Mouse (Mus musculus) lung, adult 2 months (tissue): ENCODE data around the gene Cnih3. TPM values are rescaled to one million over a fixed set of nuclear protein-coding genes. Genes with fewer than 3 reads are reported as not detected.

Source experiments
- DNase-seq: peaks from one replicate; pipeline ENCODE4 v3.0.0; 2022
- H3K4me1 ChIP-seq: fragments of 200-500 bp; 2 replicates; pipeline ENCODE4 v1.6.1; 2011; ENCODE audit warnings: low read length; ENCODE audit not compliant: control insufficient read depth, insufficient read depth
- H3K4me3 ChIP-seq: fragments of 200-500 bp; replicated peaks from 2 replicates; pipeline ENCODE3; 2011; ENCODE audit warnings: low read depth, mild to moderate bottlenecking, control low read depth, low read length; ENCODE audit errors: extremely low read depth
- CTCF ChIP-seq: fragments of 200-500 bp; IDR thresholded peaks from 2 replicates; pipeline ENCODE4 v1.5.1; 2011; ENCODE audit warnings: mild to moderate bottlenecking, low read length, control low read depth; ENCODE audit not compliant: insufficient read depth
- POLR2A ChIP-seq: fragments of 200-500 bp; IDR thresholded peaks from 2 replicates; pipeline ENCODE4 v1.6.1; 2011; ENCODE audit warnings: low read depth, mild to moderate bottlenecking, control low read depth, low read length, borderline replicate concordance; ENCODE audit errors: extremely low read depth
- WGBS: fragments of 180-500 bp; shearing (Covaris S2); methylation state at CpG from one replicate; pipeline ENCODE4 v1.1.7; 2018; 5-methylcytosine and 5-hydroxymethylcytosine counted together
- polyA plus RNA-seq: library from polyadenylated mRNA; depleted of rRNA; stranded (reverse); fragments of >200 nt; gene quantifications from 2 replicates; pipeline ENCODE4 v1.2.3, GENCODE M21; 2012

Cnih3 gene
- polyA plus RNA-seq, 1 experiment, result 0.25 TPM

DNA sequence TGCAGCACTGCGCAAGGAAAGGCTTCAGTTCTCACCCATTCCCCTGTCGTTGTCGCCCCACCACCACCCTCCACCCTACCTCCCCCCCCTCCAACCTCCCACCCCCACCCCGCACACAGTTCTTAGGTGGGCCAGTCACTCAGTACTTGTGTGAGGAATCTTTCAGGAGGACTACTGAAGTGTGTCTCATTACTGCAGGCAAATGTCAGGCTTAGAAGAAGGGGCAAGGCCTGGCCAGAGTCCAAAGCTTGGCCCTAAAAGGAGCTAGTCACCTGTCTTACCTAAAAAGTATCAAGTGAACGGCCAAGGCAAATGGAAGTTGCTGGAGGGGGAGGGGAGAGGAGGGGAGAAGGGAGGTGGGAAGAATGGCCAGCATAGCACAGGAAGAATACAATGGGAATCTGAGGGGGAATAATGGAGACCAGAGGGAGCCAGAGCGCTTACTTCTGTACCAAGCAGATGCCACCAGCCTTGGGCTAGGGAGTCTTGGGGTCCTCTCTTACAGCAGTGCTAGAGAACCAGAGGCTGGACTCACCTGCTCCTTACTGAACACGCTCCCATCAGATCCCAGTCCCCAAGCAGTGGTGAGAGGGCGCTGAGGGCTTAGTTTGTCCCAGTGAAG is 88.7 kb downstream of the Cnih3 start:
- Histone ChIP-seq H3K4me3 (no peak overlapping the region), H3K4me1 (no peaks in the 10 kb centered on the region; the same call in 1 of the 2 replicates)
- TF ChIP-seq POLR2A (no peak), CTCF (no peak)
- no peak for DNase-seq
- WGBS, result 74% methylated on average over 8 of the region's 8 CpGs

DNA sequence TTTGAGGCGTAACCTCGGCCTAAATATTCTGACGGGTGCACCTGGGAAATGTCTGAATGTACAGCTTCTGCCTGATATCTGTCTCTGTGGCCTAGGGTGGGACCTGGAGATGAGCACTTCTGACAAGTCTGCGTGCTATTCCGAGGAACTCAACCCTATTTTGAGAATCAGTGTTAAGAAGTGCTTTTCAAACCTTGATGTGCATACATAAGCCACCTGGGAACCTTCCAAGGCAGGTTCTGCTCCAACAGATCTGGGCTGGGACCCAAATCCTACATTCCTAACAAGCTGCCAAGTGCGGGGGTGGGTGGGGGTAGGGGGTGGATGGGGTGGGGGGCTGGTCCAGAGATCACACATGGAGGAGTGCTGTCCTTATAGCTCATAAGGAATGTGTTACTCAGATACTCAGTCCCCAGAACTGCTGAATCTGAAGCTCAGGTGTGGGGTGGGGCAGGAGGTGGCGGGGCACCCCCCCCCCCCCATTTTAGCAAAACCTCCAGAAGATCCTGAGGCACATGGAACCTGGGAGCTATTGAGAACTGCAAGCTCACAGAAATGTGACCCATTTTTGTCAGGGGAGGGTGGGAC is 89.3 kb downstream of the Cnih3 start:
- WGBS, result 55% methylated on average over 7 of the region's 7 CpGs
- no peaks in the 10 kb centered on the region; the same call in none of the 2 replicates for H3K4me1 ChIP-seq
- H3K4me3 ChIP-seq, result no peak overlapping the region
- TF ChIP-seq POLR2A (no peak), CTCF (no peak)
- no peak for DNase-seq

GRCm38 (mm10) chr1:181445041-181445440 is 92.6 kb downstream of the Cnih3 start:
- Histone ChIP-seq H3K4me1 (no peaks in the 10 kb centered on the region; the same call in none of the 2 replicates), H3K4me3 (no peak overlapping the region)
- no peak for DNase-seq
- TF ChIP-seq POLR2A, result no peak
- TF ChIP-seq CTCF, result no peak
- WGBS, result 87% methylated on average over 5 of the region's 5 CpGs

- Histone ChIP-seq H3K4me3 (no peak overlapping the region), H3K4me1 (no peaks in the 10 kb centered on the region; the same call in none of the 2 replicates)
- TF ChIP-seq CTCF (peak; percentile 32), POLR2A (no peak)
- WGBS, result 26% methylated on average over 1 of the region's 1 CpGs
- peak; percentile 16 for DNase-seq
These were observed 93.3 kb downstream of the Cnih3 start for GRCm38 (mm10) chr1:181445630-181446257.

DNA sequence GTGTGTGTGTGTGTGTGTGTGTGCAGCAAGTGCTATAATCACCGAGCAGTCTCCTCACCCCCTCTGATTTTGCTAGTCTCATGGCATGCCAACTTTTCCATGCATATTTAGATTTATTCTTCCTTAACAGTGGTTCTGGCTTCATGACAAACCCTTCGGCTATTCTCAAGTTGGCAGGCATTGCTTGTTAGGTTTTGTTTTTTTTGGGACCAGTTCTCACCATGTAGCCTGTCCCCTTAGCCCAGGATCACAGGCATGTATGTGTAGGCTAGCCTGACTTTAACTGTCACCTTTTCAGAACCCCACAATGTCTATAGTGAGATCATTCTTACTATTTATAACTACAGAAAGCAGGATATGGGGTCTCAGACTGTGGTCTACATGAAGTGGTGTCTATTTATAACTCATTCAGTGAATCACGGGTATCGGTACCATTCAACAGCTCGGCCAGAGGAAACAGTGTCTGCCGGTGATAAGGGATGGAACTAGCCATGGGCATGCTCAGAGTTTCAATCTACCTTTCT is 94.2 kb downstream of the Cnih3 start:
- DNase-seq, result no peak
- Histone ChIP-seq H3K4me1 (no peaks in the 10 kb centered on the region; the same call in 1 of the 2 replicates), H3K4me3 (no peak overlapping the region)
- TF ChIP-seq POLR2A (no peak), CTCF (no peak)
- 15% methylated on average over 6 of the region's 6 CpGs for WGBS

DNA sequence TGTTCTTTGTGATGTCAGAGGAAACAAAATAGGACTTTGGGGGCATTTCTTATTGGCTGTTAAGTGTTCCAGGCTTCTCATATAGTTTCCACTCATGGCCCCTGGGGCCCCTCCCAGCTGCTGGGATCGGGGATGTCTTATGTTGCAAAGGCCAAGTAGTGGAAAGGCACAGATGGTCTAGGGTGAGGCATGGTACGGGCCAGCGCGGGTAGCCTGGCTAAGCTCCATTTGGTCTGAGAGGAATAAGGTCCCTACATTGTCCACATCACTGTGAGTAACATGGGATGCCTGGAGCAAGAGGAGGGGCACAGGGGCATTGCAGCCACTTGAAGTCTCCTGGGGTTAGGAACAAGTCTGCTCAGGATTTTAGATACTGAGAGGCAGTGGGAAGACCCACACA is 95.1 kb downstream of the Cnih3 start:
- TF ChIP-seq CTCF (no peak), POLR2A (no peak)
- 82% methylated on average over 4 of the region's 4 CpGs for WGBS
- no peaks in the 10 kb centered on the region; the same call in 1 of the 2 replicates for H3K4me1 ChIP-seq
- no peak for DNase-seq
- no peak overlapping the region for H3K4me3 ChIP-seq

- H3K4me1 ChIP-seq, result no peaks in the 10 kb centered on the region; the same call in 1 of the 2 replicates
- no peak for DNase-seq
- WGBS, result 91% methylated on average over 7 of the region's 7 CpGs
- TF ChIP-seq POLR2A (no peak), CTCF (no peak)
- H3K4me3 ChIP-seq, result no peak overlapping the region
These were observed 95.6 kb downstream of the Cnih3 start for GRCm38 (mm10) chr1:181448041-181448440.

DNA sequence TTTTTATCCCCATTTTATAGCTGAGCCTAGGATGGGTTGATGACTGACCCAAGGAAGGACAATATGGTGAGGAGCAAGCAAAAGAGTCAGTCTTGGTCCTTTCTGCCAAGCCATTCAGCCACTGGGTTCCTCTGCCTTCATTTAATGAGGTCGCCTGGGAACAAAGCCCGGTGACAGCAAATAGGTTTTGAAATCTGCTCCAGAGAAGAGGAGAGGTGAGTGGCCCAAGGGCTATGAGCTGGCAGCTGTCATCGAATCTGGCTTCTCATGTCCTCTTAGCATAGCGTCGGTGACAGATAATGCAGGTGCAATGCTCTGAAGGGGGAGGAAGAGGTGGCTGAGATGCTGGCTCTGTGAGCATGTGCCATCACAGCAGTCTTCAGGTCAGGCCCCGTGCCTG is 100.7 kb downstream of the Cnih3 start:
- DNase-seq, result no peak
- 72% methylated on average over 6 of the region's 6 CpGs for WGBS
- H3K4me3 ChIP-seq, result no peak overlapping the region
- TF ChIP-seq CTCF (no peak), POLR2A (no peak)
- no peaks in the 10 kb centered on the region for H3K4me1 ChIP-seq

DNA sequence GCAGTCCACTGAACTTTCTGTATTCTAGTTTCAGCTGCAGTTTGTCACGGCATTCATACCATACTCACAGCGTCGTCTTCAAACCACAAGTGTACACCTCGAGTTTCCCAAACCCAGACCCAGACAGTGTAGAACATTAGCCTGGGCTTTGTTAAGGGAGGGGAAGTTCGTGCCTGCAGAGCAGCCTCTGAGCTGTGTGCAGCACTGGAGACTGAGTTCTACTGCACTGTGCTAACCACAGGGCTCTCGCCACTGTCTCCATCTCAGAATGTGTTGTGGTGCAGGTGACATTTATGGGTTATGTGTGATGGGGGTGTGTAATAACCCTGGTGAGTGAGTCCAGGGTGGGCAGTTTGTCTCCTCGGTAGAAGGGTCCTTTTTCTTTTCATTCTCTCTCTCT is 104.5 kb downstream of the Cnih3 start:
- TF ChIP-seq POLR2A (no peak), CTCF (no peak)
- no peak overlapping the region for H3K4me3 ChIP-seq
- no peak for DNase-seq
- WGBS, result 76% methylated on average over 7 of the region's 7 CpGs
- H3K4me1 ChIP-seq, result no peaks in the 10 kb centered on the region

DNA sequence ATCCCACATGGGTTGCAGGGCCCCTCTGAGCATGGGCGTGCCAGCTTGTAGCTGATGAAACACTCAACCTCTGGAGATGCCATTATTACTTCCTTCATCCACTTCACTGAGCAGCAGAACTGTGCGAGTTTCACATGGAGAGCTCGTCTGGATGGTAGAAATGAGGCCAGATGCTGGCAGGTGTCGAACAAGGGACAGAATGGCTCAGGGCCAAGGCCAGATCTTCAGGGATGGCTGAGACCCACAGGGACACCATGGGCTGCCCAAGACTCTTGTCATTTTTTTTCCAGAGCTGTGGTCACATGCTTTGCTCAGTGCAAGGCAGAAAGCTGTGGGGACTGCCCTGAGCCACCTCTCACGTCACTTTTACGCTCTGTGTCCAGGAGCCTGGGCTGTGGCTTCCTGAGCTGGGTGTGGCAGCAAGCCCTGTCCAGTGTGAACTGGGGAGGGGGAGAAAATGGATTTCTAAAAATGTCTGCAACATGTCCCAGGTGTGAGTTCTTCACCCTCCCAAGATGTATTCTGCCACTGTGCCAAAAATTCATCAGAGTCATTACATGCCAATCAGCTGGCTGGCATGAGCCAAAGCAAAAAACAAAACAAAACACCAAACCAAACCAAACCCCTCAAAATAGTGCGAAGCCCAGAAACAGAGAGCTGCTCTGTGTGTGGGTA is 107.1 kb downstream of the Cnih3 start:
- Histone ChIP-seq H3K4me3 (no peak overlapping the region), H3K4me1 (no peaks in the 10 kb centered on the region)
- WGBS, result 66% methylated on average over 7 of the region's 7 CpGs
- DNase-seq, result no peak
- no peak for TF ChIP-seq POLR2A
- no peak for TF ChIP-seq CTCF

GRCm38 (mm10) chr1:181460283-181460682 is 107.9 kb downstream of the Cnih3 start:
- no peaks in the 10 kb centered on the region for H3K4me1 ChIP-seq
- no peak for DNase-seq
- WGBS, result 76% methylated on average over 2 of the region's 2 CpGs
- no peak for TF ChIP-seq POLR2A
- TF ChIP-seq CTCF, result no peak
- H3K4me3 ChIP-seq, result no peak overlapping the region
